Mouse (Mus musculus): ENCODE data around the gene Nfkbie.

Gene Nfkbie

GRCm38 (mm10) chr17:45559732-45560525 is 4.4 kb downstream of the Nfkbie start:
- no peak for DNase-seq (ENCODE audit: low spot score)

- no peak for DNase-seq (ENCODE audit: low spot score)
Observed at GRCm38 (mm10) chr17:45563216-45563615, 7.7 kb downstream of the Nfkbie start.

- peak; percentile 93 for DNase-seq (ENCODE audit: low spot score)
Observed at GRCm38 (mm10) chr17:45563655-45564530, 8.4 kb downstream of the Nfkbie start, which contains the start of gene Slc35b2. Gene Slc35b2, plus strand, starts transcription at chr17:45563874.

- DNase-seq (ENCODE audit: low spot score): no peak
Observed at GRCm38 (mm10) chr17:45564531-45565084, 9.1 kb downstream of the Nfkbie start.

GRCm38 (mm10) chr17:45565103-45565502 is 9.6 kb downstream of the Nfkbie start:
- no peak for DNase-seq (ENCODE audit: low spot score)

GRCm38 (mm10) chr17:45566031-45566359 is 10.5 kb downstream of the Nfkbie start:
- no peak for DNase-seq (ENCODE audit: low spot score)

- DNase-seq (ENCODE audit: low spot score): no peak
Observed at GRCm38 (mm10) chr17:45566360-45567161, 11.1 kb downstream of the Nfkbie start.

- DNase-seq (ENCODE audit: low spot score): peak; percentile 48
Observed at GRCm38 (mm10) chr17:45567162-45567601, 11.7 kb downstream of the Nfkbie start.

GRCm38 (mm10) chr17:45568990-45569389 is 13.5 kb downstream of the Nfkbie start:
- DNase-seq (ENCODE audit: low spot score): no peak

- no peak for DNase-seq (ENCODE audit: low spot score)
Observed at GRCm38 (mm10) chr17:45569999-45570398, 14.5 kb downstream of the Nfkbie start.

GRCm38 (mm10) chr17:45572103-45573086 is 16.9 kb downstream of the Nfkbie start:
- peak; percentile 91 for DNase-seq (ENCODE audit: low spot score)

GRCm38 (mm10) chr17:45573087-45573779 is 17.7 kb downstream of the Nfkbie start, which contains the start of gene Hsp90ab1:
Gene Hsp90ab1, minus strand, starts transcription at chr17:45573271.
- DNase-seq (ENCODE audit: low spot score): peak; percentile 99

GRCm38 (mm10) chr17:45573780-45574123 is 18.2 kb downstream of the Nfkbie start:
- DNase-seq (ENCODE audit: low spot score): peak; percentile 94

- DNase-seq (ENCODE audit: low spot score): peak; percentile 68
Observed at GRCm38 (mm10) chr17:45574129-45574761, 18.7 kb downstream of the Nfkbie start.

GRCm38 (mm10) chr17:45575123-45575897 is 19.8 kb downstream of the Nfkbie start:
- DNase-seq (ENCODE audit: low spot score): no peak

GRCm38 (mm10) chr17:45578242-45578641 is 22.7 kb downstream of the Nfkbie start:
- DNase-seq (ENCODE audit: low spot score): no peak

- no peak for DNase-seq (ENCODE audit: low spot score)
Observed at GRCm38 (mm10) chr17:45578843-45579242, 23.3 kb downstream of the Nfkbie start.

GRCm38 (mm10) chr17:45579554-45579953 is 24.1 kb downstream of the Nfkbie start:
- DNase-seq (ENCODE audit: low spot score): no peak
